Mouse (Mus musculus): ENCODE results near the gene Lhx5.

Lhx5 gene

GRCm38 (mm10) chr5:120432486-120433015 is 1.1 kb downstream of the Lhx5 start:
- DNase-seq (ENCODE audit: low spot score) = no peak

- DNase-seq (ENCODE audit: low spot score) = no peak
Measured at GRCm38 (mm10) chr5:120433135-120433760, 1.7 kb downstream of the Lhx5 start.

- DNase-seq (ENCODE audit: low spot score) = no peak
Measured at GRCm38 (mm10) chr5:120434231-120434735, 2.8 kb downstream of the Lhx5 start.

GRCm38 (mm10) chr5:120435006-120435681 is 3.6 kb downstream of the Lhx5 start:
- DNase-seq (ENCODE audit: low spot score) = peak; percentile 22

- peak; percentile 60 for DNase-seq (ENCODE audit: low spot score)
Measured at GRCm38 (mm10) chr5:120435731-120436501, 4.4 kb downstream of the Lhx5 start.

GRCm38 (mm10) chr5:120436885-120437495 is 5.5 kb downstream of the Lhx5 start:
- DNase-seq (ENCODE audit: low spot score) = peak; percentile 51

- peak; percentile 37 for DNase-seq (ENCODE audit: low spot score)
Measured at GRCm38 (mm10) chr5:120437539-120437938, 6.0 kb downstream of the Lhx5 start.

- peak; percentile 70 for DNase-seq (ENCODE audit: low spot score)
Measured at GRCm38 (mm10) chr5:120437986-120438385, 6.5 kb downstream of the Lhx5 start.

GRCm38 (mm10) chr5:120438469-120438868 is 7.0 kb downstream of the Lhx5 start:
- DNase-seq (ENCODE audit: low spot score) = no peak

GRCm38 (mm10) chr5:120438991-120439710 is 7.7 kb downstream of the Lhx5 start:
- DNase-seq (ENCODE audit: low spot score) = peak; percentile 30

- no peak for DNase-seq (ENCODE audit: low spot score)
Measured at GRCm38 (mm10) chr5:120439887-120440670, 8.6 kb downstream of the Lhx5 start.

- DNase-seq (ENCODE audit: low spot score) = peak; percentile 97
Measured at GRCm38 (mm10) chr5:120440733-120441132, 9.2 kb downstream of the Lhx5 start.

GRCm38 (mm10) chr5:120447305-120447704 is 15.8 kb downstream of the Lhx5 start:
- DNase-seq (ENCODE audit: low spot score) = no peak

- no peak for DNase-seq (ENCODE audit: low spot score)
Measured at GRCm38 (mm10) chr5:120454756-120455337, 23.3 kb downstream of the Lhx5 start.

GRCm38 (mm10) chr5:120456253-120456652 is 24.8 kb downstream of the Lhx5 start:
- DNase-seq (ENCODE audit: low spot score) = no peak

- no peak for DNase-seq (ENCODE audit: low spot score)
Measured at GRCm38 (mm10) chr5:120456841-120457554, 25.5 kb downstream of the Lhx5 start.

GRCm38 (mm10) chr5:120457628-120458027 is 26.1 kb downstream of the Lhx5 start:
- peak; percentile 95 for DNase-seq (ENCODE audit: low spot score)

GRCm38 (mm10) chr5:120459133-120459532 is 27.6 kb downstream of the Lhx5 start:
- no peak for DNase-seq (ENCODE audit: low spot score)

GRCm38 (mm10) chr5:120461902-120462301 is 30.4 kb downstream of the Lhx5 start:
- DNase-seq (ENCODE audit: low spot score) = no peak
